Mouse (Mus musculus): ENCODE data around the gene Ube2f. TPM values are rescaled to one million over a fixed set of nuclear protein-coding genes. Genes with fewer than 3 reads are reported as not detected.

The Ube2f gene
- total and polyA plus RNA-seq, 2 experiments from 2014 or later: 34.1 to 46.7 TPM

DNA sequence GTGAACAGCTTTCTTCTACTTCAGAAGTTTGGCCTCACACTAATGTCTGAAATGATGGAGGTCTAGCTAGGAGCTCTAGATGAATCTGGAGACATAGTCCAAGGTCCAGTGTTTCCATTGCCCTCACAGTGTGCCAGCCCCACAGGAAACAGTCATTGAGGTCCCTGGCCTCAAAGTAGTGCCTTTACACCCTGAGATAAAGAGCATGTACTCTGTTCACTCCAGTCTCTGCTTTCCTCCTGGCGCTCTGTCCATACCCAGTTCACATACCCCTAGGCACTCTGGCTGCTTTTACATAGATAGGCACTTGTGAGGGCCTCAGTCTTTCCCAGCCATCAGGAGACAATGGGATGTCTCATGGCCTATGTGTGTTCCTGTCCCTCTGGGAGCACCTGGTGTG, 39.3 kb downstream of the Ube2f start:
- Histone ChIP-seq H3K9ac (replicated peaks; ENCODE audit: low read length) (no peak overlapping the region), H3K36me3 (ENCODE audit: insufficient read depth, low read length) (peaks cover 25% of the 10 kb centered on the region), H3K4me1 (ENCODE audit: insufficient read depth, low read length) (no peaks in the 10 kb centered on the region), H3K27ac (no peak overlapping the region), H3K27me3 (ENCODE audit: insufficient read depth, low read length) (no peaks in the 10 kb centered on the region), H3K4me2 (ENCODE audit: low read depth, low read length) (no peak overlapping the region), H3K9me3 (ENCODE audit: low read length) (no peaks in the 10 kb centered on the region), H3K4me3 (ENCODE audit: low read length) (no peak overlapping the region)
- WGBS: 100% methylated on average over 1 of the region's 1 CpGs
- TF ChIP-seq CTCF (IDR thresholded peaks at IDR 0.05; ENCODE audit: low read depth): no peak
- ATAC-seq (no peak), DNase-seq (ENCODE audit: low spot score) (no peak)

DNA sequence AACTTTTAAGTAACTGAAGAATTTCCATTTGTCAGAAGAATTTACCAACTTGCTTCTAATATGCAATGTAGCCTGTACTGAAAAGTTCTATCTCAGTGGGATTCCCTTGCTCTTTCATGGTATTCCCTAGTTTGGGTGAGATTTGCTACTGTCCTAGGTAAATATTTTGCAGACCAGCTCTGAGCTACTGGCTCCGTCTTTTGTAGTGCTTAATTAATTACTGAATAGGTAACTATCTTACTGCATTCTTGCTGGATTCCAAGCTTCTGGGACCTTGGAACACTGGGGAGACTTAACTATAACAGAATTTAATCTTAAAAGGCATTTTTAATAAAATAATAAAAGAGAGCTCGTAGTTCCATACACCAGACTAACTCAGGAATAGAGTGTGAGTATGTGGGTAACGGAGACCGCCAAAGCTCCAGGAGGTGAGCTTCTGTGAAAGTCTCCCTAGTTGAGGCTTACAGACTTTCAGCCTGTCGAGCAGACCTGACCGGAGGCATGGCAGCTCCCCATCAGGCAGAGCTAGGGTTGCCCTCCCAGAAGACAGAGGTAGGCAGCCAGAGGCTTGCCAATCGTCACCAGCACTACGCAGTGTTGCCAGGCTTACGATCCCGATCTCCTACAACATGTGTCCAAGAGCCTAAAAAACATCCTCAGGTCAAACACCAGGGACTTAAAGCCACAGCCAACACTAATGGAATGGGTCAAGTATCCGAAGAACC, 42.2 kb downstream of the Ube2f start:
- H3K9me3 ChIP-seq (ENCODE audit: low read length): no peaks in the 10 kb centered on the region
- H3K4me3 ChIP-seq (ENCODE audit: low read length): no peak overlapping the region
- TF ChIP-seq CTCF (IDR thresholded peaks at IDR 0.05; ENCODE audit: low read depth): no peak
- H3K4me1 ChIP-seq (ENCODE audit: insufficient read depth, low read length): no peaks in the 10 kb centered on the region
- ATAC-seq (no peak), DNase-seq (ENCODE audit: low spot score) (no peak)
- 95% methylated on average over 11 of the region's 11 CpGs for WGBS
- no peaks in the 10 kb centered on the region for H3K27me3 ChIP-seq (ENCODE audit: insufficient read depth, low read length)
- no peak overlapping the region for H3K27ac ChIP-seq
- H3K4me2 ChIP-seq (ENCODE audit: low read depth, low read length): no peak overlapping the region
- no peak overlapping the region for H3K9ac ChIP-seq (replicated peaks; ENCODE audit: low read length)
- no peaks in the 10 kb centered on the region; the same call in 1 of the 2 replicates for H3K36me3 ChIP-seq (ENCODE audit: insufficient read depth, low read length)

DNA sequence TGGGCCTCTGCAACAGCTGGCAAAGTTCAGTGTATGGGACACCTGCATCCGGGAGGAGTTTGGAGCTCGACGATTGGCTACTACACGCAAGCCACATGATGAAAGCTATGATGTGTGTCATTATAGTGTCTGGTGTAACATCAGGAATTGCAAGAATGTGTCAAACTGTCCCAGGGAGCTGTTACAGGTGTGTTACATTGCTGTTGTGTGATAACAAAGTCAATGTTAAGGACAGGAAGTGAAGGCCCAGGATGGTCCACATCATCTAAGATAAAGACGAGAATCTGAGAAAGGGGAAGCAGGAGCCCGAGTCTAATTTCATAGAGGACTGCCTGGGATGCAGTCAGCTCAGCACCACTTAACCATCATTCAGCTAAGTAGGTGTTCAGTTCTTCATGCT, 45.4 kb downstream of the Ube2f start:
- peaks cover 5% of the 10 kb centered on the region; the same call in 1 of the 2 replicates for H3K4me1 ChIP-seq (ENCODE audit: insufficient read depth, low read length)
- H3K9me3 ChIP-seq (ENCODE audit: low read length): no peaks in the 10 kb centered on the region
- H3K36me3 ChIP-seq (ENCODE audit: insufficient read depth, low read length): no peaks in the 10 kb centered on the region; the same call in 1 of the 2 replicates
- ATAC-seq: no peak
- TF ChIP-seq CTCF (IDR thresholded peaks at IDR 0.05; ENCODE audit: low read depth): no peak
- H3K9ac ChIP-seq (replicated peaks; ENCODE audit: low read length): no peak overlapping the region
- no peak overlapping the region for H3K4me2 ChIP-seq (ENCODE audit: low read depth, low read length)
- DNase-seq (ENCODE audit: low spot score): no peak
- no peaks in the 10 kb centered on the region for H3K27me3 ChIP-seq (ENCODE audit: insufficient read depth, low read length)
- no peak overlapping the region for H3K27ac ChIP-seq
- no peak overlapping the region for H3K4me3 ChIP-seq (ENCODE audit: low read length)
- WGBS: 95% methylated on average over 6 of the region's 6 CpGs

DNA sequence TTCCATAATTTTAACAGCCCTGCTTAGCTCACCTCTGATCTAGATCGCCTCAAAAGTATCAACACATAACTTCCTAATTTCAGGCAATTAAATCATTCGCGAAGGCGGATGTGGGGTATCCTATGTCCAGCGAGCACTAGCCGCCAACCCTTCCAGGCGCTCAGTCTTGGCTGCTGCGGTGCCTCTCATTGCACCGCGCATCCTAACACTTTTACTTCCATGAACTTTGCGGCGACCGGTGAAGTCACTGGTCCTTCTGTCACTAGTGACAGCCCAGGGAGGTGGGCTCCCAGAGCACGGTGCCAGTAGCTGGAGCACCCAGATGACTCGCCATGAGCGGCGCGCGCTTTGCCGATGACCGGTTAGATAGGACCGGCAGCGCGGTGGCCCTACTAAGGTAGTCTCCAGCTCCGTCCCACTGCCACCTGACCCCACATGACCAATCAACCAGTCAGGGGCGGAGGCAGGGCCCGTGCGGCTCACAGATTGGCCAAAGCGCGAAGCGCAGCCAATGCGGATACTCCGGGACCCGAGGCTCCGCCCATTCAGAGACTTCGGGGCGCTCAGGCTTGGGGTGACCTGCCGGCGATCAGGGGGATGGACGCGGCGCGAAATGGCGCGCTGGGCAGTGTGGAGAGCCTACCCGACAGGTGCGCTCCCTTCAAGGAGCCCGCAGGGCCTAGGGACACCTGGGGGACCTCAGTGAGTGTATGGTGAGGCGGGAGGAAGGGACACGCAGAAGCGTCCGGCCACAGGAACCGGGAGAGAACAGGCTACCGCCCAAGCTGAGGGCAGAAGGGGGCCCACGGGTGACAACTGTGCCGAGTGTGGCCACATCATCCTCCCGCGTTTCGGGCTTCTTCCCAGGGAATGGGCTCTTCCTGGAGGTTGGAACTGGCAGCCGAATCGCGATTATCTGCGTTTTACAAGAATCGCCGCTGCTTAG, 48.0 kb downstream of the Ube2f start, which contains the start of gene Scly:
Gene Scly (plus strand): TSS at position 540 of the 946 bp plus-strand sequence.
- H3K36me3 ChIP-seq (ENCODE audit: insufficient read depth, low read length): no peaks in the 10 kb centered on the region
- no peaks in the 10 kb centered on the region for H3K27me3 ChIP-seq (ENCODE audit: insufficient read depth, low read length)
- TF ChIP-seq CTCF (IDR thresholded peaks at IDR 0.05; ENCODE audit: low read depth): no peak; the same call in 1 of the 2 replicates
- peak within 1 kb of the TSS; percentile 69 for H3K9ac ChIP-seq (replicated peaks; ENCODE audit: low read length)
- peak within 1 kb of the TSS; percentile 80 for H3K4me3 ChIP-seq (ENCODE audit: low read length)
- H3K4me1 ChIP-seq (ENCODE audit: insufficient read depth, low read length): peaks cover 5% of the 10 kb centered on the region; the same call in 1 of the 2 replicates
- peak within 1 kb of the TSS; percentile 49; the same call in 1 of the 2 replicates for H3K27ac ChIP-seq
- WGBS: under 1% methylated on average over 63 of the region's 65 CpGs
- H3K9me3 ChIP-seq (ENCODE audit: low read length): no peaks in the 10 kb centered on the region
- ATAC-seq (peak; percentile 99), DNase-seq (ENCODE audit: low spot score) (peak; percentile 96)
- peak within 1 kb of the TSS; percentile 82 for H3K4me2 ChIP-seq (ENCODE audit: low read depth, low read length)

DNA sequence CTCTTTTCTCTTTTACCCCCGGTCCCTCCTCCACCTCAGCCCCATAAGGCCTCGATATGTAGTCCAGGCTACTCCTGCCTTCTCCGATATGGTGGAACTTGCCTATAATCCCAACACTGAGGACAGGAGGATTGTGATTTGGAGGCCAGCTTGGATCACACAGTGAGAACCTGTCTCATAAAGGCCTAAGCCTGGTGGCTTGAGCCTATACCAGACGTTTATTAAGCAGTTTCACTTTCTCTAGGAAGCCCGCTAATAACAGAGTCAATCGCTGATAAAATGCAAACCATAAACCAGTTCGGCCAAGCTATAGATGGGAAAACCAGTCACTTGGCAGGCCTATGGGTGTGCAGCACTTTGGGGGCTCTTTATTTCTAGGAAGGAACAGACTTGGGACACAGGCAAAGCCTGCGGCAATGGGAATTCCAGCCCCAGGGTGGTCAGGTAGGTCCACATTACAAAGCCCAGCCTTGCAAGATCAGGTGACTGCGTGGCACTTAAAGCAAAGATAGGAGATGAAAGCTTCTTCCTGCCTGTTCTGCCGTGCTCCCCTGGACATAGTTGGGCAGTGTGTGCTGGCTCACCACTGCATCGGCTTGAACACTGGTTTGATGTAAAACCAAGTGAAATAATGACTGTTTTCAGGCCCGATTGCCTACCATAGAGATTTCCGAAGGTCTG, 49.1 kb downstream of the Ube2f start:
- H3K27me3 ChIP-seq (ENCODE audit: insufficient read depth, low read length): no peaks in the 10 kb centered on the region
- H3K4me1 ChIP-seq (ENCODE audit: insufficient read depth, low read length): peaks cover 5% of the 10 kb centered on the region; the same call in 1 of the 2 replicates
- H3K4me2 ChIP-seq (ENCODE audit: low read depth, low read length): peak overlapping the region; percentile 82
- TF ChIP-seq CTCF (IDR thresholded peaks at IDR 0.05; ENCODE audit: low read depth): no peak
- peak overlapping the region; percentile 80 for H3K4me3 ChIP-seq (ENCODE audit: low read length)
- H3K9me3 ChIP-seq (ENCODE audit: low read length): no peaks in the 10 kb centered on the region
- 82% methylated on average over 13 of the region's 13 CpGs for WGBS
- no peaks in the 10 kb centered on the region for H3K36me3 ChIP-seq (ENCODE audit: insufficient read depth, low read length)
- peak overlapping the region; percentile 69; the same call in 1 of the 2 replicates for H3K9ac ChIP-seq (replicated peaks; ENCODE audit: low read length)
- no peak overlapping the region for H3K27ac ChIP-seq
- DNase-seq (ENCODE audit: low spot score) (no peak), ATAC-seq (no peak)
